Mouse (Mus musculus) liver, adult 2 months (tissue): ENCODE data around the gene Dock2. TPM values are rescaled to one million over a fixed set of nuclear protein-coding genes. Genes with fewer than 3 reads are reported as not detected.

Experiments
- DNase-seq: peaks from one replicate; pipeline ENCODE4 v3.0.0-alpha.2; 2011; ENCODE audit warnings: low read depth, low spot score; ENCODE audit errors: extremely low read depth
- H3K27ac ChIP-seq: fragments of 200-500 bp; replicated peaks from 2 replicates; pipeline ENCODE4 v1.5.1; 2012; ENCODE audit warnings: low read depth, mild to moderate bottlenecking, control low read depth, inconsistent platforms, low read length; ENCODE audit not compliant: insufficient read depth
- H3K27me3 ChIP-seq: fragments of 200-500 bp; 2 replicates; pipeline ENCODE4 v1.6.1; 2012; ENCODE audit warnings: mild to moderate bottlenecking, moderate library complexity, low read length, inconsistent platforms; ENCODE audit not compliant: control insufficient read depth, insufficient read depth
- H3K36me3 ChIP-seq: fragments of 200-500 bp; 2 replicates; pipeline ENCODE4 v1.6.1; 2012; ENCODE audit warnings: low read length, inconsistent platforms; ENCODE audit not compliant: control insufficient read depth, insufficient read depth
- H3K4me1 ChIP-seq: fragments of 200-500 bp; 2 replicates; pipeline ENCODE4 v1.6.1; 2011; ENCODE audit warnings: low read length; ENCODE audit not compliant: control insufficient read depth, insufficient read depth
- H3K4me3 ChIP-seq: fragments of 200-500 bp; 2 replicates; pipeline ENCODE4 v1.5.1; 2011; ENCODE audit warnings: low read depth, mild to moderate bottlenecking, control low read depth, low read length, moderate library complexity; ENCODE audit not compliant: insufficient read depth
- H3K79me2 ChIP-seq: fragments of 200-500 bp; 2 replicates; pipeline ENCODE4 v1.6.1; 2012; ENCODE audit warnings: inconsistent platforms, mild to moderate bottlenecking, low read length, moderate library complexity; ENCODE audit not compliant: control insufficient read depth, insufficient read depth
- H3K9ac ChIP-seq: fragments of 200-500 bp; 2 replicates; pipeline ENCODE4 v1.6.1; 2012; ENCODE audit warnings: low read depth, mild to moderate bottlenecking, control low read depth, inconsistent platforms, low read length
- CTCF ChIP-seq: fragments of 200-500 bp; IDR thresholded peaks from 2 replicates; pipeline ENCODE4 v1.5.1; 2011; ENCODE audit warnings: low read depth, low read length, control low read depth
- POLR2A ChIP-seq: fragments of 200-500 bp; IDR thresholded peaks from 2 replicates; pipeline ENCODE4 v1.6.1; 2011; ENCODE audit warnings: low read length, control low read depth; ENCODE audit not compliant: insufficient read depth; ENCODE audit errors: extremely low read depth
- WGBS: fragments of 180-500 bp; shearing (Covaris S2); methylation state at CpG from one replicate; pipeline ENCODE4 v1.1.7; 2018; 5-methylcytosine and 5-hydroxymethylcytosine counted together
- polyA plus RNA-seq: library from polyadenylated mRNA; depleted of rRNA; stranded (reverse); fragments of >200 nt; gene quantifications from 2 replicates; pipeline ENCODE4 v1.2.3, GENCODE M21; 2012
- total RNA-seq: library from RNA; depleted of rRNA; stranded (reverse); fragments of >200 nt; gene quantifications from 2 replicates; pipeline ENCODE4 v1.2.3, GENCODE M21; 2014

Gene Dock2
- total and polyA plus RNA-seq, 2 experiments = 0.95 to 4.0 TPM

- 82% methylated on average over 10 of the region's 10 CpGs for WGBS
These were observed 434.1 kb downstream of the Dock2 start for GRCm38 (mm10) chr11:34349453-34350056.

GRCm38 (mm10) chr11:34348287-34348918 is 435.3 kb downstream of the Dock2 start:
- Histone ChIP-seq H3K4me3 (no peak overlapping the region), H3K79me2 (no peaks in the 10 kb centered on the region), H3K36me3 (no peaks in the 10 kb centered on the region), H3K4me1 (no peaks in the 10 kb centered on the region), H3K9ac (no peak overlapping the region), H3K27me3 (no peaks in the 10 kb centered on the region), H3K27ac (no peak overlapping the region)
- DNase-seq = no peak
- TF ChIP-seq CTCF (no peak), POLR2A (no peak)
- WGBS = 57% methylated on average over 4 of the region's 4 CpGs

More at GRCm38 (mm10) chr11:34349453-34350056, 434.1 kb downstream of the Dock2 start:
- Histone ChIP-seq H3K27ac (no peak overlapping the region), H3K4me3 (no peak overlapping the region), H3K27me3 (no peaks in the 10 kb centered on the region), H3K9ac (no peak overlapping the region), H3K79me2 (no peaks in the 10 kb centered on the region), H3K36me3 (no peaks in the 10 kb centered on the region), H3K4me1 (no peaks in the 10 kb centered on the region)
- no peak for DNase-seq
- TF ChIP-seq POLR2A = no peak
- no peak for TF ChIP-seq CTCF

GRCm38 (mm10) chr11:34344310-34344709 is 439.4 kb downstream of the Dock2 start:
- no peak overlapping the region for H3K9ac ChIP-seq
- H3K79me2 ChIP-seq = no peaks in the 10 kb centered on the region
- H3K27ac ChIP-seq = no peak overlapping the region
- no peak for DNase-seq
- no peaks in the 10 kb centered on the region for H3K36me3 ChIP-seq
- H3K27me3 ChIP-seq = no peaks in the 10 kb centered on the region
- TF ChIP-seq POLR2A (no peak), CTCF (no peak)
- H3K4me1 ChIP-seq = no peaks in the 10 kb centered on the region
- 76% methylated on average over 5 of the region's 5 CpGs for WGBS
- H3K4me3 ChIP-seq = no peak overlapping the region

- Histone ChIP-seq H3K36me3 (no peaks in the 10 kb centered on the region), H3K27ac (no peak overlapping the region), H3K79me2 (no peaks in the 10 kb centered on the region), H3K9ac (no peak overlapping the region), H3K4me3 (no peak overlapping the region), H3K27me3 (no peaks in the 10 kb centered on the region), H3K4me1 (no peaks in the 10 kb centered on the region)
- WGBS = 69% methylated on average over 4 of the region's 4 CpGs
- TF ChIP-seq CTCF (no peak), POLR2A (no peak)
- DNase-seq = no peak
These were observed 439.9 kb downstream of the Dock2 start for GRCm38 (mm10) chr11:34343742-34344307.

GRCm38 (mm10) chr11:34339693-34340092 is 444.0 kb downstream of the Dock2 start:
- H3K36me3 ChIP-seq = no peaks in the 10 kb centered on the region
- no peaks in the 10 kb centered on the region for H3K4me1 ChIP-seq
- TF ChIP-seq CTCF (no peak), POLR2A (no peak)
- no peaks in the 10 kb centered on the region for H3K79me2 ChIP-seq
- WGBS = 91% methylated on average over 5 of the region's 5 CpGs
- no peak for DNase-seq
- no peak overlapping the region for H3K4me3 ChIP-seq
- no peak overlapping the region for H3K27ac ChIP-seq
- H3K9ac ChIP-seq = no peak overlapping the region
- H3K27me3 ChIP-seq = no peaks in the 10 kb centered on the region

GRCm38 (mm10) chr11:34337907-34338306 is 445.8 kb downstream of the Dock2 start:
- no peaks in the 10 kb centered on the region for H3K79me2 ChIP-seq
- H3K4me3 ChIP-seq = no peak overlapping the region
- no peak overlapping the region for H3K27ac ChIP-seq
- no peaks in the 10 kb centered on the region for H3K27me3 ChIP-seq
- DNase-seq = no peak
- no peaks in the 10 kb centered on the region for H3K4me1 ChIP-seq
- 65% methylated on average over 1 of the region's 1 CpGs for WGBS
- H3K36me3 ChIP-seq = no peaks in the 10 kb centered on the region
- TF ChIP-seq CTCF (no peak; the same call in 1 of the 2 replicates), POLR2A (no peak)
- no peak overlapping the region for H3K9ac ChIP-seq
